17 mouse cellular contexts compared by ENCODE assay signal in the genomic region with DNA sequence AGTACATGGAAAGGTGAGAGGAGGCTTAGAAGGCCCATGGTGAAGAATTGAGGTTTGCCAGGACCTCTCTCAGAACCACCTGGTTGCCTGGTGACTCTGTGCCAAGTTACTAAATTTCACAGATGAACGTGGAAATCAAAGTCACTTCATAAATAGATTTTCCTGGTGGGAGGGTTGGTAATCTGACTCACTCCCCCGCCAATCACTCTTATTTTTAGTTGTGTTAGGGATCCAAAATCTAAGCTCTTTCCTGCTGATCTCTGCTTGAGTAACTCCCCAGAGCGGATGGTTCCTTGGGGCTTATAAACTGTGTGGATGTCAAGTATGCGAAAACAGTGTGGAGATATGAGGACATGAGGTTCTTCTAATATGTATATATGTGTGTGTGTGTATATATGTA. TPM values are rescaled to one million over a fixed set of nuclear protein-coding genes. Genes with fewer than 3 reads are reported as not detected.
DNase-seq lines count a peak whose midpoint lies in the region; ATAC-seq and TF ChIP-seq lines count a peak whose summit lies in the region.
"Had no signal": no experiment of that assay in that cellular context is flagged by ENCODE, and none has a peak within 500 bp of the region (broad histone marks: within the 10 kb centered on the region; RNA-seq: fewer than 3 reads in every experiment).

No protein-coding gene starts in this region.

- WGBS in heart, postnatal 0 days = 51% methylated on average over 4 of the region's 4 CpGs
- WGBS in liver, adult 2 months = 79% methylated on average over 4 of the region's 4 CpGs
- WGBS in liver, embryonic 12.5 days (ENCODE audit: insufficient replicate concordance) = 52% methylated on average over 4 of the region's 4 CpGs
- WGBS in thymus, adult 2 months = 71% methylated on average over 4 of the region's 4 CpGs

- no peak for ATAC-seq in heart, postnatal 0 days (ENCODE audit: insufficient read depth, low read depth)
- ATAC-seq in liver, embryonic 12.5 days = no peak
- ATAC-seq: forebrain, embryonic 15.5 days; intestine, postnatal 0 days had no signal

- TF ChIP-seq CTCF in heart, postnatal 0 days (IDR thresholded peaks at IDR 0.05; ENCODE audit: low read depth) = no peak
- no peak for TF ChIP-seq CTCF in liver, adult 2 months (IDR thresholded peaks at IDR 0.05; ENCODE audit: low read depth, low read length)
- TF ChIP-seq CTCF in thymus, adult 2 months (IDR thresholded peaks at IDR 0.05; ENCODE audit: borderline replicate concordance, control insufficient read depth, extremely low read depth, insufficient read depth, low read length, poor library complexity) = no peak

- no peaks in the 10 kb centered on the region for H3K27me3 ChIP-seq in heart, postnatal 0 days (ENCODE audit: control insufficient read depth, insufficient read depth, low read length)
- no peaks in the 10 kb centered on the region for H3K27me3 ChIP-seq in liver, adult 2 months (ENCODE audit: control insufficient read depth, insufficient read depth, low read length)
- H3K27me3 ChIP-seq in liver, embryonic 12.5 days (replicated peaks) = no peaks in the 10 kb centered on the region
- no peaks in the 10 kb centered on the region for H3K27me3 ChIP-seq in thymus, adult 2 months (ENCODE audit: control insufficient read depth, insufficient read depth, low read length)
- H3K27me3 ChIP-seq: forebrain, embryonic 15.5 days; liver, embryonic 13.5 days had no signal

- TF ChIP-seq POLR2A in liver, adult 2 months (IDR thresholded peaks at IDR 0.05; ENCODE audit: extremely low read depth, insufficient read depth, low read length) = no peak
- TF ChIP-seq POLR2A in thymus, adult 2 months (IDR thresholded peaks at IDR 0.05; ENCODE audit: control insufficient read depth, extremely low read depth, insufficient read depth, low read length, poor library complexity) = no peak

- H3K79me2 ChIP-seq in liver, adult 2 months (ENCODE audit: control insufficient read depth, insufficient read depth, low read length) = peaks cover 3% of the 10 kb centered on the region; the same call in 1 of the 2 replicates

- no peaks in the 10 kb centered on the region for H3K4me1 ChIP-seq in heart, postnatal 0 days (ENCODE audit: control insufficient read depth, insufficient read depth)
- peaks cover 6% of the 10 kb centered on the region; the same call in 1 of the 2 replicates for H3K4me1 ChIP-seq in liver, adult 2 months (ENCODE audit: control insufficient read depth, insufficient read depth, low read length)
- H3K4me1 ChIP-seq in liver, embryonic 12.5 days = 0 out of 2 replicates have a peak, but pooled peaks cover 18% of the 10 kb centered on the region
- peaks cover 46% of the 10 kb centered on the region for H3K4me1 ChIP-seq in thymus, adult 2 months (replicated peaks; ENCODE audit: control insufficient read depth, insufficient read depth, low read length)
- H3K4me1 ChIP-seq: embryonic facial prominence, embryonic 10.5 days; forebrain, embryonic 15.5 days had no signal

- no peak overlapping the region for H3K4me3 ChIP-seq in heart, postnatal 0 days (ENCODE audit: low read depth, low read length)
- no peak overlapping the region for H3K4me3 ChIP-seq in liver, adult 2 months (ENCODE audit: insufficient read depth, low read depth, low read length)
- H3K4me3 ChIP-seq in liver, embryonic 12.5 days = no peak overlapping the region
- H3K4me3 ChIP-seq in thymus, adult 2 months (ENCODE audit: control insufficient read depth, insufficient read depth, low read length) = no peak overlapping the region
- H3K4me3 ChIP-seq: embryonic facial prominence, embryonic 10.5 days; erythroblast, embryonic 14.5 days; forebrain, embryonic 15.5 days; liver, embryonic 13.5 days; midbrain, embryonic 10.5 days had no signal

- no peaks in the 10 kb centered on the region for H3K9me3 ChIP-seq in heart, postnatal 0 days (replicated peaks; ENCODE audit: control insufficient read depth, low read length)
- no peaks in the 10 kb centered on the region for H3K9me3 ChIP-seq in liver, embryonic 12.5 days (replicated peaks)
- H3K9me3 ChIP-seq: embryonic facial prominence, embryonic 10.5 days; forebrain, embryonic 15.5 days; liver, embryonic 13.5 days; midbrain, embryonic 10.5 days had no signal

- peak overlapping the region; percentile 55 for H3K27ac ChIP-seq in heart, postnatal 0 days (ENCODE audit: low read depth)
- peak overlapping the region; percentile 74 for H3K27ac ChIP-seq in liver, adult 2 months (replicated peaks; ENCODE audit: insufficient read depth, low read depth, low read length)
- H3K27ac ChIP-seq in liver, embryonic 12.5 days = no peak overlapping the region
- H3K27ac ChIP-seq in thymus, adult 2 months (ENCODE audit: control insufficient read depth, insufficient read depth, low read length) = peak overlapping the region; percentile 50
- H3K27ac ChIP-seq: embryonic facial prominence, embryonic 10.5 days; forebrain, embryonic 15.5 days; hindbrain, embryonic 14.5 days; liver, embryonic 13.5 days; midbrain, embryonic 10.5 days had no signal

- no peak for DNase-seq in heart, postnatal 0 days (ENCODE audit: low spot score)
- DNase-seq in heart, postnatal 4 days = no peak
- DNase-seq in liver, adult 2 months (ENCODE audit: extremely low read depth, low read depth, low spot score) = no peak
- no peak for DNase-seq in thymus, adult 2 months
- no peak for DNase-seq in thymus, adult 18-20 months
- no peak for DNase-seq in embryo, embryonic 10 days (ENCODE audit: low spot score)
- DNase-seq: adrenal gland, postnatal 25 days; gastrocnemius, postnatal 25 days; liver, embryonic 13.5 days; retina, postnatal 1 day had no signal

- no peak for TF ChIP-seq EP300 in heart, postnatal 0 days (IDR thresholded peaks at IDR 0.05; ENCODE audit: low read depth)

- no peaks in the 10 kb centered on the region for H3K36me3 ChIP-seq in heart, postnatal 0 days (replicated peaks; ENCODE audit: control insufficient read depth, insufficient read depth, low read length)
- peaks cover 7% of the 10 kb centered on the region for H3K36me3 ChIP-seq in liver, adult 2 months (ENCODE audit: control insufficient read depth, insufficient read depth, low read length)
- H3K36me3 ChIP-seq in liver, embryonic 12.5 days = peaks cover 10% of the 10 kb centered on the region; the same call in 1 of the 2 replicates
- H3K36me3 ChIP-seq in thymus, adult 2 months (ENCODE audit: control insufficient read depth, insufficient read depth, low read length) = peaks cover 9% of the 10 kb centered on the region
- H3K36me3 ChIP-seq: embryonic facial prominence, embryonic 10.5 days; forebrain, embryonic 15.5 days; midbrain, embryonic 10.5 days had no signal

- no peak overlapping the region for H3K4me2 ChIP-seq in heart, postnatal 0 days (ENCODE audit: low read depth, low read length)
- H3K4me2 ChIP-seq in liver, embryonic 12.5 days = no peak overlapping the region
- H3K4me2 ChIP-seq: forebrain, embryonic 15.5 days; hindbrain, embryonic 14.5 days; liver, embryonic 13.5 days had no signal

- no peak overlapping the region for H3K9ac ChIP-seq in heart, postnatal 0 days (replicated peaks; ENCODE audit: low read depth, low read length)
- H3K9ac ChIP-seq in liver, adult 2 months (ENCODE audit: low read depth, low read length) = 0 out of 2 replicates have a peak overlapping the region, but pooled peaks have one; percentile 62
- H3K9ac ChIP-seq in liver, embryonic 12.5 days = no peak overlapping the region
- H3K9ac ChIP-seq: forebrain, embryonic 15.5 days; hindbrain, embryonic 14.5 days; liver, embryonic 13.5 days had no signal

RNA-seq across cellular contexts. Expression of gene Gimap4, which starts 2.1 kb away (rescaled TPM):
- total RNA-seq in heart, postnatal 0 days (2014; rRNA removed; ENCODE audit: low replicate concordance) = 23.0 and 27.1 TPM in 2 replicates
- polyA plus RNA-seq in heart, postnatal 0 days (2015; fragmentation: Nextera tagmentation; extraction: Ambion mirVana) = 37.4 and 43.8 TPM in 2 replicates
- 10 to 100 TPM; 41.2 to 50.1 TPM for total RNA-seq in heart, postnatal 4 days (2021)
- 11.9 and 15.1 TPM in 2 replicates for total RNA-seq in liver, adult 2 months (2014; rRNA removed)
- polyA plus RNA-seq in liver, adult 2 months (2012; rRNA removed) = 3.9 and 5.5 TPM in 2 replicates
- polyA plus RNA-seq in liver, embryonic 12.5 days (2016; fragmentation: Nextera tagmentation; extraction: Ambion mirVana) = 15.7 and 15.9 TPM in 2 replicates
- 43.0 and 64.0 TPM in 2 replicates for polyA plus RNA-seq in thymus, adult 2 months (2012; rRNA removed)
- polyA plus RNA-seq: erythroblast, embryonic 14.5 days had no signal

RNA-seq across cellular contexts. Expression of gene Gimap9, which starts 6.3 kb away (rescaled TPM):
- 1.8 and 4.6 TPM in 2 replicates for total RNA-seq in heart, postnatal 0 days (2014; rRNA removed; ENCODE audit: low replicate concordance)
- 4.7 and 5.7 TPM in 2 replicates for polyA plus RNA-seq in heart, postnatal 0 days (2015; fragmentation: Nextera tagmentation; extraction: Ambion mirVana)
- 1 to 10 TPM; 6.7 to 7.0 TPM for total RNA-seq in heart, postnatal 4 days (2021)
- total RNA-seq in liver, adult 2 months (2014; rRNA removed) = 11.6 and 12.2 TPM in 2 replicates
- 4.2 and 6.3 TPM in 2 replicates for polyA plus RNA-seq in liver, adult 2 months (2012; rRNA removed)
- polyA plus RNA-seq in liver, embryonic 12.5 days (2016; fragmentation: Nextera tagmentation; extraction: Ambion mirVana) = 11.4 and 12.9 TPM in 2 replicates
- 42.5 and 49.6 TPM in 2 replicates for polyA plus RNA-seq in thymus, adult 2 months (2012; rRNA removed)
- polyA plus RNA-seq: erythroblast, embryonic 14.5 days had no signal

RNA-seq across cellular contexts. Expression of gene Gimap6, which starts 25.8 kb away (rescaled TPM):
- 38.5 and 39.3 TPM in 2 replicates for total RNA-seq in heart, postnatal 0 days (2014; rRNA removed; ENCODE audit: low replicate concordance)
- 40.4 and 41.1 TPM in 2 replicates for polyA plus RNA-seq in heart, postnatal 0 days (2015; fragmentation: Nextera tagmentation; extraction: Ambion mirVana)
- total RNA-seq in heart, postnatal 4 days (2021) = 10 to 100 TPM; 62.2 to 64.7 TPM
- 13.9 and 19.1 TPM in 2 replicates for total RNA-seq in liver, adult 2 months (2014; rRNA removed)
- 2.6 and 2.8 TPM in 2 replicates for polyA plus RNA-seq in liver, adult 2 months (2012; rRNA removed)
- polyA plus RNA-seq in liver, embryonic 12.5 days (2016; fragmentation: Nextera tagmentation; extraction: Ambion mirVana) = 11.7 and 12.7 TPM in 2 replicates
- polyA plus RNA-seq in thymus, adult 2 months (2012; rRNA removed) = 72.9 and 82.4 TPM in 2 replicates
- polyA plus RNA-seq: erythroblast, embryonic 14.5 days had no signal

RNA-seq across cellular contexts. Expression of gene Gimap8, which starts 35.2 kb away (rescaled TPM):
- total RNA-seq in heart, postnatal 0 days (2014; rRNA removed; ENCODE audit: low replicate concordance) = 0.15 and 3.2 TPM in 2 replicates
- polyA plus RNA-seq in heart, postnatal 0 days (2015; fragmentation: Nextera tagmentation; extraction: Ambion mirVana) = 2.6 and 2.7 TPM in 2 replicates
- total RNA-seq in heart, postnatal 4 days (2021) = 1 to 10 TPM; 9.0 to 9.3 TPM
- total RNA-seq in liver, adult 2 months (2014; rRNA removed) = 6.1 and 6.4 TPM in 2 replicates
- polyA plus RNA-seq in liver, adult 2 months (2012; rRNA removed) = 1.0 and 1.4 TPM in 2 replicates
- 0.93 and 1.0 TPM in 2 replicates for polyA plus RNA-seq in liver, embryonic 12.5 days (2016; fragmentation: Nextera tagmentation; extraction: Ambion mirVana)
- polyA plus RNA-seq in thymus, adult 2 months (2012; rRNA removed) = 26.6 and 29.8 TPM in 2 replicates
- polyA plus RNA-seq: erythroblast, embryonic 14.5 days had no signal

RNA-seq across cellular contexts. Expression of gene Gm28053, which starts 36.1 kb away (rescaled TPM):
- total RNA-seq in heart, postnatal 0 days (2014; rRNA removed; ENCODE audit: low replicate concordance) = not detected in 2 replicates
- polyA plus RNA-seq in heart, postnatal 0 days (2015; fragmentation: Nextera tagmentation; extraction: Ambion mirVana) = 3.0 and 4.1 TPM in 2 replicates
- 1 to 10 TPM; 7.1 to 7.2 TPM for total RNA-seq in heart, postnatal 4 days (2021)
- total RNA-seq in liver, adult 2 months (2014; rRNA removed) = not detected in 2 replicates
- polyA plus RNA-seq in liver, adult 2 months (2012; rRNA removed) = not detected in 2 replicates
- 0.75 and 1.2 TPM in 2 replicates for polyA plus RNA-seq in liver, embryonic 12.5 days (2016; fragmentation: Nextera tagmentation; extraction: Ambion mirVana)
- 0.36 and 0.88 TPM in 2 replicates for polyA plus RNA-seq in thymus, adult 2 months (2012; rRNA removed)
- total RNA-seq: gastrocnemius, postnatal 25 days had no signal
- polyA plus RNA-seq: embryonic facial prominence, embryonic 10.5 days; erythroblast, embryonic 14.5 days; forebrain, embryonic 15.5 days had no signal
